Mouse (Mus musculus): Measurements from ENCODE around the gene Ryr2.

DNA sequence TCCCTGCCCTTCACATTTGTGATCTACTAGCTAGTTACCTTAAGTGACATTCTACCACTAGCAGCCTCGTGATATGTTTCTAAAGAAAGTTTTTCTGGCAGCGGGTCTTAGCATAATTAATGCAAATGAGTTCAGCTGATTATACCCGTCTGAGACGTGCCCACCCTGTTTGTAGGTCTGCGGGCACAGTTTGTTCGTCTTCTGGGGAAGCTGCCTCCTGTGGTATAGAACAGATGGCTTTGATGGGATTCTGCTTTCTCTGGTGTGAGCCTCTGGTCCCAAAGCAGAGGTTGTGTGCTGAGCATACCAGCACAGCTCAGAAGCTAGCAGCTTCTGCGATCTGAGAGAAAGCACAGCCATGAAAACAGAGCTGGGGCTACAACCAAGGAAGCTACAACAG, 348.9 kb downstream of the Ryr2 start:
- TF ChIP-seq POLR2A (IDR thresholded peaks at IDR 0.05; ENCODE audit: low read depth, low read length) = no peak
- TF ChIP-seq EP300 (IDR thresholded peaks at IDR 0.05; ENCODE audit: low read length) = no peak
- TF ChIP-seq ZKSCAN1 (IDR thresholded peaks at IDR 0.05; ENCODE audit: borderline replicate concordance, low read depth, low read length) = no peak
- TF ChIP-seq ZMIZ1 (IDR thresholded peaks at IDR 0.05; ENCODE audit: low read depth, low read length) = no peak
- no peak for TF ChIP-seq UBTF (IDR thresholded peaks at IDR 0.05; ENCODE audit: low read depth, low read length)
- TF ChIP-seq CTCF (conservative IDR thresholded peaks at IDR 0.05 in 1 of 2, IDR thresholded peaks at IDR 0.05 in 1 of 2; ENCODE audit: low read depth in 2 of 2, low read length in 2 of 2) = no peak
- TF ChIP-seq MEF2A (IDR thresholded peaks at IDR 0.05; ENCODE audit: borderline replicate concordance, low read depth, low read length) = no peak
- TF ChIP-seq CHD1 (IDR thresholded peaks at IDR 0.05; ENCODE audit: low read depth, low read length) = no peak
- no peak for TF ChIP-seq ETS1 (conservative IDR thresholded peaks at IDR 0.05; ENCODE audit: low read depth, low read length)
- no peak for TF ChIP-seq ZC3H11A (IDR thresholded peaks at IDR 0.05; ENCODE audit: low read depth, low read length)
- TF ChIP-seq USF1 (IDR thresholded peaks at IDR 0.05; ENCODE audit: low read depth, low read length) = no peak

Measured in CH12.LX (cell line).